Mouse (Mus musculus) monocyte, adult 5-6 weeks (primary cell): ENCODE measurements at regions not wholly inside any gene's neighbourhood (a gene's known extent, or its start where the extent isn't known, plus 50 kb on each side); places are given as distances from the start of the nearest gene placed in this dataset.
A peak's percentile ranks its signal among the peaks of the same experiment; 100 is the strongest.
"Not testable (repeated sequence)": the region's sequence is repeated elsewhere in the genome, so short reads cannot be mapped to it uniquely, and the experiment has no call there.

Experiments used
- ATAC-seq: fragments of 153-309, 156-312 bp; replicated peaks from 2 replicates; pipeline ENCODE4 v1.8.0; 2017; ENCODE audit warnings: mild to moderate bottlenecking; ENCODE audit not compliant: low TSS enrichment, insufficient number of reproducible peaks, severe bottlenecking, poor library complexity, low FRiP score

- peak; percentile 69 for ATAC-seq
Measured at GRCm38 (mm10) chr11:71285193-71285592, 54.7 kb upstream of the Nlrp1b start.

- ATAC-seq = not testable (repeated sequence)
Measured at GRCm38 (mm10) chr11:71288243-71288642, 57.7 kb upstream of the Nlrp1b start.

GRCm38 (mm10) chr11:71289490-71289889, 59.0 kb upstream of the Nlrp1b start:
- ATAC-seq = peak; percentile 95

GRCm38 (mm10) chr11:71299479-71299878, 68.9 kb upstream of the Nlrp1b start:
- no peak for ATAC-seq

- ATAC-seq = 0 out of 2 replicates have a peak, but pooled peaks have one; percentile 50
Measured at GRCm38 (mm10) chr11:71323439-71323838, 92.9 kb upstream of the Nlrp1b start.

- ATAC-seq = no peak
Measured at GRCm38 (mm10) chr11:71337428-71337827, 106.9 kb upstream of the Nlrp1b start.

- ATAC-seq = no peak
Measured at GRCm38 (mm10) chr11:71346024-71346423, 115.5 kb upstream of the Nlrp1b start.

GRCm38 (mm10) chr11:71357089-71357488, 126.6 kb upstream of the Nlrp1b start:
- no peak for ATAC-seq

- no peak for ATAC-seq
Measured at GRCm38 (mm10) chr11:71360856-71361255, 130.3 kb upstream of the Nlrp1b start.

GRCm38 (mm10) chr11:71371871-71372270, 141.3 kb upstream of the Nlrp1b start:
- ATAC-seq = no peak

GRCm38 (mm10) chr11:71375132-71375531, 144.6 kb upstream of the Nlrp1b start:
- ATAC-seq = no peak

GRCm38 (mm10) chr11:71388411-71388810, 157.9 kb upstream of the Nlrp1b start:
- ATAC-seq = no peak

GRCm38 (mm10) chr11:71389659-71390058, 159.1 kb upstream of the Nlrp1b start:
- ATAC-seq = no peak

GRCm38 (mm10) chr11:71390151-71390550, 159.6 kb upstream of the Nlrp1b start:
- ATAC-seq = no peak

- ATAC-seq = no peak
Measured at GRCm38 (mm10) chr11:71390616-71391015, 160.1 kb upstream of the Nlrp1b start.

GRCm38 (mm10) chr11:71393406-71393805, 162.9 kb upstream of the Nlrp1b start:
- ATAC-seq = no peak

- no peak for ATAC-seq
Measured at GRCm38 (mm10) chr11:71395023-71395422, 164.5 kb upstream of the Nlrp1b start.

- no peak for ATAC-seq
Measured at GRCm38 (mm10) chr11:71395631-71396030, 165.1 kb upstream of the Nlrp1b start.

GRCm38 (mm10) chr11:71400351-71400750, 169.8 kb upstream of the Nlrp1b start:
- no peak for ATAC-seq

- ATAC-seq = no peak
Measured at GRCm38 (mm10) chr11:71401411-71402276, 171.1 kb upstream of the Nlrp1b start.
